ENCODE assay signal across 26 mouse cellular contexts in the genomic region with DNA sequence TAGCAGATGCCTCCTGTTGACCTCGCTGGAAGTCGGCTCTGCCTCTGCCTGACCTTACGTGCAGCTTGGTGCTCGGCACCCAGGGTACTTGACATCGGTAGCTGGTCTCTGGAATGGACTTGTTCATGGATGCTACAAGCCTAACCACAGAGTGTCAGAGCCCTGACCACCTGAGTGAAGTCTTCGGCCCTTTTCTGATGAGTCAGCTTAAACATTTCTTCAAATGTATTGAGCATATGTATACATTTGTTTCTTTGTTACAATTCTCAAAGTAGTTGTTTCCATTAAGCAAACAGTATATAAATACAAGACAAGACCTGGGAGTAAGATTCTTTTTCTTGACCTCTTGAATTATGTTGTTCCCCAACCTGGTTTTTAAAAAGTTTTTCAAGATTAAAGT. TPM values are rescaled to one million over a fixed set of nuclear protein-coding genes. Genes with fewer than 3 reads are reported as not detected.
"Had no signal": no experiment of that assay in that cellular context is flagged by ENCODE, and none has a peak within 500 bp of the region (broad histone marks: within the 10 kb centered on the region; RNA-seq: fewer than 3 reads in every experiment).

No protein-coding gene starts in this region.

- H3K9ac ChIP-seq: heart, embryonic 13.5 days; heart, embryonic 15.5 days; hindbrain, embryonic 12.5 days; hindbrain, embryonic 14.5 days; intestine, embryonic 15.5 days; limb, embryonic 12.5 days had no signal

- H3K9me3 ChIP-seq: heart, embryonic 13.5 days; heart, embryonic 15.5 days; hindbrain, embryonic 10.5 days; hindbrain, embryonic 12.5 days; intestine, embryonic 15.5 days; limb, embryonic 10.5 days; limb, embryonic 12.5 days had no signal

- H3K4me3 ChIP-seq: gastrocnemius, adult 2 months; heart, adult 2 months; heart, embryonic 13.5 days; heart, embryonic 15.5 days; hindbrain, embryonic 10.5 days; hindbrain, embryonic 12.5 days; intestine, embryonic 15.5 days; layer of hippocampus, adult 2 months; left cerebral cortex, adult 2 months; limb, embryonic 10.5 days; limb, embryonic 12.5 days had no signal

- DNase-seq: gastrocnemius, adult 2 months; gastrocnemius, postnatal 10 days; gastrocnemius, postnatal 25 days; heart, adult 2 months; heart, postnatal 4 days; kidney, adult 18-20 months; kidney, adult 8-10 months; kidney, postnatal 10 days; kidney, postnatal 25 days; kidney, postnatal 4 days; liver had no signal

- H3K27ac ChIP-seq: gastrocnemius, adult 2 months; heart, adult 2 months; heart, embryonic 13.5 days; heart, embryonic 15.5 days; hindbrain, embryonic 10.5 days; hindbrain, embryonic 12.5 days; hindbrain, embryonic 14.5 days; intestine, embryonic 15.5 days; layer of hippocampus, adult 2 months; left cerebral cortex, adult 2 months; limb, embryonic 10.5 days; limb, embryonic 12.5 days had no signal

- H3K4me1 ChIP-seq: heart, embryonic 13.5 days; heart, embryonic 15.5 days; hindbrain, embryonic 10.5 days; hindbrain, embryonic 12.5 days; intestine, embryonic 15.5 days; limb, embryonic 10.5 days; limb, embryonic 12.5 days had no signal

- H3K36me3 ChIP-seq: heart, embryonic 13.5 days; heart, embryonic 15.5 days; hindbrain, embryonic 12.5 days; intestine, embryonic 15.5 days; limb, embryonic 10.5 days; limb, embryonic 12.5 days had no signal

RNA-seq across cellular contexts. Expression of a gene that starts 24.7 kb away (rescaled TPM):
- total RNA-seq: granulocyte monocyte progenitor cell, adult 5-6 weeks had no signal
- polyA plus RNA-seq: heart, embryonic 11.5 days; heart, embryonic 15.5 days; heart, postnatal 0 days; kidney, embryonic 16.5 days; limb, embryonic 12.5 days; liver, embryonic 11.5 days had no signal
